Mouse (Mus musculus): ENCODE results near the gene C130032M10Rik.

- no peak for TF ChIP-seq POLR2A (IDR thresholded peaks at IDR 0.05; ENCODE audit: borderline replicate concordance, extremely low read depth, insufficient read depth, insufficient read length, poor library complexity, severe bottlenecking)
- no peak for TF ChIP-seq CTCF (IDR thresholded peaks at IDR 0.05; ENCODE audit: borderline replicate concordance, extremely low read depth, insufficient read depth, insufficient read length)
Measured at GRCm38 (mm10) chr9:114468217-114468616, 47.3 kb upstream of the C130032M10Rik start.

Measured in brain, embryonic 14.5 days (tissue).